Mouse (Mus musculus) CH12F3 (cell line): ENCODE data around the gene Lamp1.

Experiments used
- in situ Hi-C: fragments of 300-500 bp; cut with MboI; formaldehyde crosslinking; loops from 2 replicates; pipeline ENCODE4 v1.14.3; 2020; ENCODE audit warnings: low sequenced_read_pairs

The Lamp1 gene

GRCm38 (mm10) chr8:13199385-13200061 is 40.6 kb downstream of the Lamp1 start:
- in situ Hi-C loops: no loop called here

GRCm38 (mm10) chr8:13200301-13201012 is 41.5 kb downstream of the Lamp1 start, which contains the start of gene Grtp1:
Grtp1 (minus strand) TSS chr8:13200620.
- in situ Hi-C loops: no loop called here

GRCm38 (mm10) chr8:13201013-13201334 is 42.0 kb downstream of the Lamp1 start:
- in situ Hi-C loops: no loop called here

GRCm38 (mm10) chr8:13202041-13202440 is 43.1 kb downstream of the Lamp1 start:
- in situ Hi-C loops: no loop called here

- in situ Hi-C loops: no loop called here
Measured at GRCm38 (mm10) chr8:13202806-13203205, 43.8 kb downstream of the Lamp1 start.

- in situ Hi-C loops: no loop called here
Measured at GRCm38 (mm10) chr8:13203472-13203871, 44.5 kb downstream of the Lamp1 start.

GRCm38 (mm10) chr8:13204371-13205140 is 45.6 kb downstream of the Lamp1 start:
- in situ Hi-C loops: no loop called here

GRCm38 (mm10) chr8:13205311-13205710 is 46.4 kb downstream of the Lamp1 start:
- in situ Hi-C loops: no loop called here

- in situ Hi-C loops: no loop called here
Measured at GRCm38 (mm10) chr8:13206290-13206689, 47.3 kb downstream of the Lamp1 start.

GRCm38 (mm10) chr8:13208627-13209355 is 49.8 kb downstream of the Lamp1 start:
- in situ Hi-C loops: no loop called here

GRCm38 (mm10) chr8:13209770-13210169 is 50.8 kb downstream of the Lamp1 start:
- in situ Hi-C loops: no loop called here

GRCm38 (mm10) chr8:13213479-13214268 is 54.7 kb downstream of the Lamp1 start:
- in situ Hi-C loops: no loop called here

- in situ Hi-C loops: no loop called here
Measured at GRCm38 (mm10) chr8:13216386-13216785, 57.4 kb downstream of the Lamp1 start.

- in situ Hi-C loops: no loop called here
Measured at GRCm38 (mm10) chr8:13217093-13217492, 58.1 kb downstream of the Lamp1 start.

- in situ Hi-C loops: no loop called here
Measured at GRCm38 (mm10) chr8:13217986-13218385, 59.0 kb downstream of the Lamp1 start.

- in situ Hi-C loops: no loop called here
Measured at GRCm38 (mm10) chr8:13218441-13218840, 59.5 kb downstream of the Lamp1 start.

- in situ Hi-C loops: no loop called here
Measured at GRCm38 (mm10) chr8:13224426-13224825, 65.5 kb downstream of the Lamp1 start.
